Mouse (Mus musculus): Measurements from ENCODE around the gene Madcam1.

The Madcam1 gene

GRCm38 (mm10) chr10:79664131-79664665 is at the start of gene Madcam1:
Madcam1 (plus strand) TSS chr10:79664559.
- peak; percentile 81 for DNase-seq (ENCODE audit: low read depth)

- DNase-seq (ENCODE audit: low read depth): peak; percentile 60
Observed at GRCm38 (mm10) chr10:79615860-79616259, 48.5 kb upstream of the Madcam1 start.

- no peak for DNase-seq (ENCODE audit: low read depth)
Observed at GRCm38 (mm10) chr10:79616376-79616775, 48.0 kb upstream of the Madcam1 start.

- peak; percentile 63 for DNase-seq (ENCODE audit: low read depth)
Observed at GRCm38 (mm10) chr10:79623950-79624349, 40.4 kb upstream of the Madcam1 start.

GRCm38 (mm10) chr10:79625398-79625797 is 39.0 kb upstream of the Madcam1 start:
- DNase-seq (ENCODE audit: low read depth): no peak

- peak; percentile 90 for DNase-seq (ENCODE audit: low read depth)
Observed at GRCm38 (mm10) chr10:79626156-79626555, 38.2 kb upstream of the Madcam1 start.

GRCm38 (mm10) chr10:79628377-79628776 is 36.0 kb upstream of the Madcam1 start:
- DNase-seq (ENCODE audit: low read depth): no peak

- no peak for DNase-seq (ENCODE audit: low read depth)
Observed at GRCm38 (mm10) chr10:79631432-79631831, 32.9 kb upstream of the Madcam1 start.

- peak; percentile 95 for DNase-seq (ENCODE audit: low read depth)
Observed at GRCm38 (mm10) chr10:79633006-79633777, 31.2 kb upstream of the Madcam1 start.

GRCm38 (mm10) chr10:79636287-79636686 is 28.1 kb upstream of the Madcam1 start:
- DNase-seq (ENCODE audit: low read depth): no peak

GRCm38 (mm10) chr10:79637128-79638110 is 26.9 kb upstream of the Madcam1 start, which contains the start of gene Shc2:
Shc2 (minus strand) TSS chr10:79637918.
- peak; percentile 55 for DNase-seq (ENCODE audit: low read depth)

GRCm38 (mm10) chr10:79638486-79639204 is 25.7 kb upstream of the Madcam1 start:
- DNase-seq (ENCODE audit: low read depth): peak; percentile 63

- DNase-seq (ENCODE audit: low read depth): no peak
Observed at GRCm38 (mm10) chr10:79645711-79646110, 18.6 kb upstream of the Madcam1 start, which contains the start of gene Odf3l2. Odf3l2 (minus strand) TSS chr10:79645738.

- DNase-seq (ENCODE audit: low read depth): peak; percentile 93
Observed at GRCm38 (mm10) chr10:79649070-79649751, 15.1 kb upstream of the Madcam1 start.

GRCm38 (mm10) chr10:79652789-79653188 is 11.6 kb upstream of the Madcam1 start:
- no peak for DNase-seq (ENCODE audit: low read depth)

- DNase-seq (ENCODE audit: low read depth): no peak
Observed at GRCm38 (mm10) chr10:79654946-79655395, 9.4 kb upstream of the Madcam1 start.

- no peak for DNase-seq (ENCODE audit: low read depth)
Observed at GRCm38 (mm10) chr10:79658829-79659228, 5.5 kb upstream of the Madcam1 start.

GRCm38 (mm10) chr10:79660298-79660697 is 4.1 kb upstream of the Madcam1 start:
- peak; percentile 52 for DNase-seq (ENCODE audit: low read depth)

- no peak for DNase-seq (ENCODE audit: low read depth)
Observed at GRCm38 (mm10) chr10:79661861-79662260, 2.5 kb upstream of the Madcam1 start.

GRCm38 (mm10) chr10:79665051-79665450 is 692 bp downstream of the Madcam1 start:
- no peak for DNase-seq (ENCODE audit: low read depth)

GRCm38 (mm10) chr10:79666493-79666892 is 2.1 kb downstream of the Madcam1 start:
- DNase-seq (ENCODE audit: low read depth): no peak

All from NIH3T3 (cell line).